Mouse (Mus musculus): ENCODE measurements around the gene Ccdc84.
A peak's percentile ranks its signal among the peaks of the same experiment; 100 is the strongest.
"Not testable (repeated sequence)": the region's sequence is repeated elsewhere in the genome, so short reads cannot be mapped to it uniquely, and the experiment has no call there.

The Ccdc84 gene

GRCm38 (mm10) chr9:44361931-44362330, 56.4 kb downstream of the Ccdc84 start:
- not testable (repeated sequence) for DNase-seq (ENCODE audit: low spot score in 2 of 2)

GRCm38 (mm10) chr9:44361190-44361917, 57.0 kb downstream of the Ccdc84 start, which contains the start of gene Vps11:
TSS of gene Vps11 (minus strand) at chr9:44361670.
- DNase-seq (ENCODE audit: low spot score in 2 of 2): peak; percentile 96 to 98
